Mouse (Mus musculus) gastrocnemius, adult 8-10 months (tissue): ENCODE data around the gene Cavin2. TPM values are rescaled to one million over a fixed set of nuclear protein-coding genes. Genes with fewer than 3 reads are reported as not detected.

Experiments used
- DNase-seq, 2 experiments: peaks; one replicate each; pipeline ENCODE4 v3.0.0; 2022; ENCODE audit warnings: low spot score in 2 of 2
- total RNA-seq, 4 experiments: library from RNA; stranded (reverse); gene quantifications; 2 replicates each; pipeline ENCODE4 v1.2.4; 2022

Cavin2 gene
- total RNA-seq, 4 experiments from 2014 or later = 20.8 to 33.0 (median 25.0) TPM

- DNase-seq = no peak
These were observed 18.1 kb downstream of the Cavin2 start for GRCm38 (mm10) chr1:51307056-51307455.

- DNase-seq = no peak
These were observed 26.6 kb downstream of the Cavin2 start for GRCm38 (mm10) chr1:51315476-51315875.

- no peak for DNase-seq
These were observed 34.6 kb downstream of the Cavin2 start for GRCm38 (mm10) chr1:51323506-51323905.

- DNase-seq = no peak
These were observed 39.6 kb downstream of the Cavin2 start for GRCm38 (mm10) chr1:51328541-51328940.

DNA sequence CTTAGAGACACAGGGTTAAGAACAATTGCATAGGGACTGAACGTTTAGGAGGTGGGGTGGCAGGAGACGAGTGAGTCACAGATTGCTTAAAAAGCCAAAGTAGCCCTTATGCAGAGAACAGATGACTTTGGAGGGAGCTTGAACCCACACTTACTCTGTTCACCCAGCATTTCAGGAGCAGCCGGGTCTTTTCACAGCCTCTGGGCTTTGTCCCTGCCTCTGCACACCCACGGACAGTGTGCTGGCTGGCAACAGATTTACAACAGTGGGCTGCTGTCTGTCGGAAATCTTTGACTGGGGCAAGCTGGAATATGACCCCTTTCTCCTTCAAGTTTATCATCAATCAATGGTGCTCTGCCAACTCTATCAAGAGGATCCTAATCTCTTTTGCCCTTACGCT lies 44.1 kb downstream of the Cavin2 start:
- DNase-seq = no peak

- peak; percentile 39 to 52 for DNase-seq
These were observed 44.8 kb downstream of the Cavin2 start for GRCm38 (mm10) chr1:51333557-51334285.

GRCm38 (mm10) chr1:51334289-51334688 lies 45.4 kb downstream of the Cavin2 start:
- DNase-seq = no peak

DNA sequence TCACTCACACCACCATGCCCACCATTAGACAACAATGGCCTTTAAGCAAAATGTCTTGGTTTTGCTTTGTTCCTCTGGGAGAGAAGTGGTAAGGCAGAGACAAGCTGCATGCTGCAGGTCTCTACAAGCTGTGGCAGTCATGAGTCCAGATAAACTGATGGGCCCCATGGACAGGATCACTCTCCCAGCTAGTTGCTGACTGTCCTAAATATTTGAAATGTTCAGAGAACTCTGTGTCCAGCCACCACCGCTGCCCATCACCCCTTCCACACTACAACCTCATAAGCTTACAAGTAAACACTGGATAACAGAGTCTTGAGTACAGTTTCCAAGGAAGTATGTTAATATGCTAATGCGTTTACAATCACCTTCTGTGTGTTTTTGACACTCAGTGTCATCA lies 46.2 kb downstream of the Cavin2 start:
- no peak for DNase-seq

DNA sequence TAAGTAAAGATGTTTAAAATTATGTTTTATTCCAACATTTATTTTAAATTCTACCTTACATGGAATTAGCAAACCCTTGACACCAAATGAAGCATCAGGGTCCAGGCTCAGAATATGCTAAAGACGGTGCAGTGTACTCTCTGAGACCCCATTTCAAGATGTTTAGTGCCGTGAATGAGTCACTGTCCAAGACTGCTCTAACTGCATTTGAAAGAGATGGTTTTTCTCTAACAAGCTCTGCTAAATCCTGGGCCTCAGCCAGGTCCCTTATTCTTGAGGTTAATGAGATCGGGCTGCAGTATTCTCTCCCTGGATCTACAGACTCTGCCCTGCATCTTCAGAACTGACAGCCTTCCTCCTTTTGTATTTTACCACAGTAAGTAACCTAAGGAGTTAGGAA lies 55.2 kb downstream of the Cavin2 start:
- DNase-seq = no peak

- no peak for DNase-seq
These were observed 58.7 kb downstream of the Cavin2 start for GRCm38 (mm10) chr1:51347596-51347995.

DNA sequence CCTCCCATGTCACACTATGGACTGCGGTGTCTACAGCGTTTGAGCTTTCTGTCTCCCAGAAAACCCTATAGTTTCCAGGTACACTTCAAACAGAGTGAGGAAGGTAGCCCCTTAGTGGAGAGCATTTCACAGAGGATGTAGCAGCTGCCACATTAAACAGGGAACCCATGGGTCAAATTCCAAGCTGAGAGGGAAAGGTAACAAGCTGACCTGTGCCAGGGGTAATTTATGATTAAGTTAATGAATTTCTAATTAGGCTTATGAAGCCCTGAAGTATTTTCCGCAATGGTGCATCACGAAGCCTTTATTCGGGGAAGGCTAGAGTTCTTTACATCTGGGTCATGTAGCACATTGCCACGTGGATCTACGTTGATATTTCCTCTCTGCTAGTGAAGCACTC lies 59.7 kb downstream of the Cavin2 start:
- no peak for DNase-seq

DNA sequence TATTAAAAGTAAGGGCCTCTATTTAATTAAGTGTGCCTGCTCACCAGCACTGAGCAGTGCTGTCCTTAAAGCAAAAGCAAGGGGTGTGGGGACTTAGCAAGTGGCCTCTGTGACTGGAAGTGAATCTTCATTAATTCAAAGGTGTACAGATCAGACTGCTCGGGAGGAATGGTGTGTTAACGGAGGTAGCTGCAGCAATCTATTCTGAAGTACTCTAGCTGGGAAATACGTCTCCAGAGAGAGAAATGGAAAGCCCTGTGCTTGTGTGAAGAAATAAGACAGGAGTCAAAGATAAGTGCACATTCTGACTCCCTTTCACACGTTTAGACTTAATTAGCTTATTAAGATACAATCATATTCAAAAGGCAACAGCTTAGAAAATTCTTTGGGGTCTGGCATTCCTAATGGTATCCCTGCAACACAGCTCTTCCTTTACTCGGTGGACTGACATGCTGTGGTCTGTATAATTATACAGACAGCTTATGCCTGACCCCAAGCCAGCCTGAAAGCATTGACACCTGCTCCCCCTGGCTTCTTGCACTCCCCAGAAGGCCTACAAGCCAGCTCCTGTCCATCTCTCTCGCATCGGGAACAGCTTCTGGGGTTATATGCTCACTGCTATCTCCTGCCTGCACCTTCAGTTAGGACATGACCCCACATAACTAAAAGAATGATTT lies 60.5 kb downstream of the Cavin2 start:
- DNase-seq = no peak

Other genes starting within 250 kb of the Cavin2 start
- 10 to 100 TPM; 11.6 to 16.8 (median 13.5) TPM for gene Nabp1, start 189.3 kb downstream of the Cavin2 start, total RNA-seq